Mouse (Mus musculus) heart, adult 2 months (tissue): ENCODE results near the gene Ralgapa1. TPM values are rescaled to one million over a fixed set of nuclear protein-coding genes. Genes with fewer than 3 reads are reported as not detected.

Experiments
- DNase-seq, 2 experiments: peaks; one replicate each; pipeline ENCODE4 v3.0.0; 2021
- H3K27ac ChIP-seq: fragments of 200-600 bp; 2 replicates; pipeline ENCODE4 v1.8.1; 2022
- H3K27me3 ChIP-seq: fragments of 200-500 bp; 2 replicates; pipeline ENCODE4 v1.6.1; 2012; ENCODE audit warnings: mild to moderate bottlenecking, low read length, inconsistent platforms, mixed read lengths; ENCODE audit not compliant: control insufficient read depth, insufficient read depth
- H3K36me3 ChIP-seq: fragments of 200-500 bp; 2 replicates; pipeline ENCODE4 v1.6.1; 2012; ENCODE audit warnings: low read length, inconsistent platforms; ENCODE audit not compliant: control insufficient read depth, insufficient read depth
- H3K4me1 ChIP-seq: fragments of 200-500 bp; 2 replicates; pipeline ENCODE4 v1.6.1; 2011; ENCODE audit warnings: low read length; ENCODE audit not compliant: control insufficient read depth, insufficient read depth
- H3K4me3 ChIP-seq: fragments of 200-600 bp; 2 replicates; pipeline ENCODE4 v1.8.1; 2022
- H3K79me2 ChIP-seq: fragments of 200-500 bp; replicated peaks from 2 replicates; pipeline ENCODE4 v1.6.1; 2012; ENCODE audit warnings: mild to moderate bottlenecking, inconsistent platforms, low read length, moderate library complexity, mixed read lengths; ENCODE audit not compliant: control insufficient read depth, insufficient read depth
- H3K9ac ChIP-seq: fragments of 200-500 bp; 2 replicates; pipeline ENCODE4 v1.6.1; 2012; ENCODE audit warnings: low read depth, mild to moderate bottlenecking, control low read depth, inconsistent platforms, low read length, mixed read lengths
- CTCF ChIP-seq: fragments of 200-600 bp; IDR thresholded peaks from 2 replicates; pipeline ENCODE4 v1.8.1; 2022; ENCODE audit warnings: antibody characterized with exemption, mild to moderate bottlenecking, moderate library complexity
- EP300 ChIP-seq: fragments of 200-500 bp; IDR thresholded peaks from 2 replicates; pipeline ENCODE4 v1.6.1; 2011; ENCODE audit warnings: low read depth, low read length, control low read depth; ENCODE audit not compliant: insufficient read depth
- POLR2A ChIP-seq: fragments of 200-500 bp; IDR thresholded peaks from 2 replicates; pipeline ENCODE4 v1.6.1; 2011; ENCODE audit warnings: mild to moderate bottlenecking, low read depth, low read length, control low read depth; ENCODE audit not compliant: insufficient read depth
- WGBS: fragments of 180-500 bp; shearing (Covaris S2); methylation state at CpG from one replicate; pipeline ENCODE4 v1.1.7; 2018; 5-methylcytosine and 5-hydroxymethylcytosine counted together
- intact Hi-C: fragments of 180-260 bp; cut with DNase I; formaldehyde crosslinking; loops from one replicate; pipeline ENCODE4 v1.15.1; 2025
- polyA plus RNA-seq: library from polyadenylated mRNA; depleted of rRNA; stranded (reverse); fragments of >200 nt; gene quantifications from 2 replicates; pipeline ENCODE4 v1.2.3, GENCODE M21; 2012
- total RNA-seq, 2 experiments: library from RNA; stranded (reverse); gene quantifications; 2 replicates each; pipeline ENCODE4 v1.2.3; 2021

The Ralgapa1 gene
- total and polyA plus RNA-seq, 3 experiments, result 38.8 to 57.0 (median 55.9) TPM

DNA sequence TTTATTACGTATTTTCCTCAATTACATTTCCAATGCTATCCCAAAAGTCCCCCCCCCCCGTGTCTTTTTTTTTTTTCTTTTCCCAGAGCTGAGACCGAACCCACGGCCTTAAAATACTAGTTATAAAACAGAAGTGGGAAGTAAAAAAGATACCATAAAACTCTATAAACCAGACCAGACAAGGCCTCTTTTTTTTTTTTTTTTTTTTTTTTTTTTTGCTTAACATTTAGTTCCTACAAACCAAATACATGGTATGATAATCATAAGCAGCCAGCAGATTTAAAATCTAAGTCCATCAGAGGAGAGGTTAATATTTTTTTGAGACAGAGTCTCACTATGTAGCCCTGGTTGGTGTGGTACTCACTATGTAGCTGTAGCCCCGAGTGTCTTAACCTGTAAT is 4.5 kb downstream of the Ralgapa1 start:
- 86% methylated on average over 5 of the region's 5 CpGs for WGBS
- DNase-seq, result no peak
- H3K9ac ChIP-seq, result no peak overlapping the region
- peaks cover 31% of the 10 kb centered on the region for H3K36me3 ChIP-seq
- H3K27me3 ChIP-seq, result no peaks in the 10 kb centered on the region
- H3K79me2 ChIP-seq, result peaks cover 7% of the 10 kb centered on the region; the same call in 1 of the 2 replicates
- TF ChIP-seq EP300 (no peak), POLR2A (no peak), CTCF (no peak)
- H3K4me3 ChIP-seq, result no peak overlapping the region
- H3K4me1 ChIP-seq, result peaks cover 7% of the 10 kb centered on the region
- no peak overlapping the region for H3K27ac ChIP-seq
- intact Hi-C loops, result no loop called here

DNA sequence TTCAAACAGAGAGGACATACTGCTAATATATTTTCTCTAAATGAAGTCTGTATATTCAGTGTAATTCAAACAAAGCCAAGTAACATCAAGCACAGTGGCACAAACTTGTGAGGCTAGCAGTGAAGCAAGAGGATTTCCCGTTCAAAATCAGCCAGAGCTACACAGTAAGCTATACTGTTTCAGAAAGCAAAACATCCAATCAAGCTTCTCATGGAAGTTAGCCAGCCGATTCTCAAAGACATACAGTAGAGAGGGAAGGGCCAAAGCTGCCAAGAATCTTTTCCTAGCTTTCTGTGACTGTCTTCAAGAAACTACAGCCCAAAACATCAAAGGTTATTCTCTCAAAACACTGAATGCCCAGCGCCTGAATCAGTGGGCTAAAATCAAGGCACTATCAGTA is 15.9 kb downstream of the Ralgapa1 start:
- no peak for DNase-seq
- Histone ChIP-seq H3K79me2 (peaks cover 3% of the 10 kb centered on the region), H3K4me3 (no peak overlapping the region), H3K9ac (no peak overlapping the region), H3K27ac (peak overlapping the region; percentile 44), H3K27me3 (no peaks in the 10 kb centered on the region), H3K4me1 (peaks cover 17% of the 10 kb centered on the region), H3K36me3 (peaks cover 15% of the 10 kb centered on the region)
- intact Hi-C loops, result no loop called here
- 25% methylated on average over 3 of the region's 3 CpGs for WGBS
- TF ChIP-seq CTCF (no peak), POLR2A (no peak), EP300 (no peak)

DNA sequence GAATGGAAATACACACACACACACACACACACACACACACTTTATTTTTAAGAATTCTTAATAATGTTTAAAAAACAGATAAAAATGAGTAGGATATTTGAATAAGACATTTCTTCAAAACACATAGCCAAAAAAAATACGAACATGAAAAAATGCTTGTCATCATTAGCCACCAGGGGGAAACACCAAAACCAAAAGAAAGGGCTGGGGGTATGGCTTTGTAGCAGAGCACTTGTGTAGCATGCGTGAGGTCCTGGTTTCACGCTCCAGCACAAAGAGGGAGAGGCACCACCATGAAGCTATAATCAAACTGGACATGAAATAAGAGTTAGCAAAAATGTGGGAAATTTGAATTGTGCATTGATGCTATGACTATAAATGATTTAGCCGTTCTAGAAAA is 19.8 kb downstream of the Ralgapa1 start:
- no peak overlapping the region for H3K27ac ChIP-seq
- intact Hi-C loops, result no loop called here
- WGBS, result 89% methylated on average over 4 of the region's 4 CpGs
- H3K4me3 ChIP-seq, result no peak overlapping the region
- H3K9ac ChIP-seq, result no peak overlapping the region
- no peaks in the 10 kb centered on the region for H3K27me3 ChIP-seq
- TF ChIP-seq EP300 (no peak), CTCF (peak; percentile 26; the same call in 1 of the 2 replicates)
- no peak for DNase-seq
- peaks cover 11% of the 10 kb centered on the region for H3K36me3 ChIP-seq
- peaks cover 14% of the 10 kb centered on the region for H3K4me1 ChIP-seq
- peaks cover 3% of the 10 kb centered on the region for H3K79me2 ChIP-seq

DNA sequence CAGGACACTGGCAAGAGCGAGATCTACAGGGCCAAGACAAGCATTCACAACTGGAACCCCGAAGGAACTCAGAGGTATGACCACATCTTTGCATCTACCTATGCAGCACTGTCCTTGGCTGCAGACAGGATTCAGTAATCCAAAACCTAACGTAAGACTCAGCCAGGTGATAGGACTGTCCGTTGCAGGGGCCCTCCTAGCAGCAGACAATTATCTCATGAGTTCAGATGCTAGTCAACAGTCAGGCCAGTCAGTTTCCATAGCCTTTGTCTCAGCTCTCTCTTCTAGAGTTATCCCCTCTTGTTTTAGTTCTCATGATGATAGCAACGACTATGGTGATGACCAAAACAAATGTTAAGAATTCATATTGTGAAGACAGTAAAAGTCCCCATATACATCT is 20.8 kb downstream of the Ralgapa1 start:
- peaks cover 5% of the 10 kb centered on the region; the same call in 1 of the 2 replicates for H3K79me2 ChIP-seq
- no peak for DNase-seq
- H3K4me1 ChIP-seq, result peaks cover 11% of the 10 kb centered on the region
- intact Hi-C loops, result no loop called here
- peaks cover 4% of the 10 kb centered on the region; the same call in 1 of the 2 replicates for H3K36me3 ChIP-seq
- no peak overlapping the region for H3K9ac ChIP-seq
- no peak for TF ChIP-seq CTCF
- no peak for TF ChIP-seq EP300
- TF ChIP-seq POLR2A, result no peak
- no peak overlapping the region for H3K4me3 ChIP-seq
- H3K27me3 ChIP-seq, result no peaks in the 10 kb centered on the region
- 65% methylated on average over 5 of the region's 5 CpGs for WGBS
- H3K27ac ChIP-seq, result peak overlapping the region; percentile 6

DNA sequence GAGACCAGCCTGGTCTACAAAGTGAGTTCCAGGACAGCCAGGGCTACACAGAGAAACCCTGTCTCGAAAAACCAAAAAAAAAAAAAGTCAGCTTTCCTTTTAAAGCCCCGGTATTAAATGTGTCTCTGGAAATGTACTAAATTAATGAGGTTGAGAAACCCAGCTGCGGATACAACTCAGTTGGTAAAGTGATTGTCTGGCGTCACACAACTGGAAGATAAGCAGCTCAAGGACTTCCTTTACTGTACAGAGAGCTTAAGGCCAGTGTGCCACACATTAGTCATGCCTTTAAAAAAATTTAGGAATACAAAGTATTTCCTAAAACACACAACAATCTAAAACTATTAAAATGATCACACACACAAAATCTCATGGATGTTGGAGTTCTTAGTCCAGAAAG is 22.2 kb downstream of the Ralgapa1 start:
- intact Hi-C loops, result no loop called here
- TF ChIP-seq CTCF (no peak), POLR2A (no peak), EP300 (no peak)
- DNase-seq, result no peak
- 42% methylated on average over 4 of the region's 4 CpGs for WGBS
- Histone ChIP-seq H3K4me3 (no peak overlapping the region), H3K27me3 (no peaks in the 10 kb centered on the region), H3K36me3 (peaks cover 2% of the 10 kb centered on the region; the same call in 1 of the 2 replicates), H3K27ac (peak overlapping the region; percentile 6), H3K4me1 (peaks cover 11% of the 10 kb centered on the region), H3K79me2 (peaks cover 4% of the 10 kb centered on the region; the same call in 1 of the 2 replicates), H3K9ac (no peak overlapping the region)

DNA sequence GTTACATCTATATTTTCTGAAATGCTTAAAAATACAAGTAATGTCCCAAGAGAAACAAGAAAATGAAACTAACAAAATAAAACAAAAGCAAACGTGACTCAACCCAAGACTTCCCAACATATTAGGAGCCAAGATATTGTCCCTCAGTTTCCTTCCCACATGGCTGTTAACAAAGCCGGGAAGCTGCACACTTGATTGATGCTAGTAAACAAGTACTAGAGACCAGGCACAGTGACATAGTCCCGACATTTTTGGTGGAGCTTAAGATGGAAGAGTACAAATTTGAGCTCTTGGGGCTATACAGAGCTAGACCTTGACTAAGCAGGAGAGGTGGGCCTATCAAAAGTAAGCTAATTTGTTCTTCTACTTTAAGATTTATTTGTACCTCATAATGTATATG is 23.9 kb downstream of the Ralgapa1 start:
- H3K36me3 ChIP-seq, result no peaks in the 10 kb centered on the region; the same call in 1 of the 2 replicates
- 34% methylated on average over 3 of the region's 3 CpGs for WGBS
- peaks cover 9% of the 10 kb centered on the region for H3K4me1 ChIP-seq
- intact Hi-C loops, result loop anchor here (1.0 kb wide), 1 partner anchor 23 kb away; no protein-coding TSS in a partner anchor
- no peak overlapping the region for H3K9ac ChIP-seq
- TF ChIP-seq POLR2A, result peak; percentile 53; the same call in 1 of the 2 replicates
- no peak for TF ChIP-seq CTCF
- peak in 1 of 2 experiments; percentile 25 for DNase-seq
- H3K79me2 ChIP-seq, result 0 out of 2 replicates have a peak, but pooled peaks cover 2% of the 10 kb centered on the region
- no peak overlapping the region; the same call in 1 of the 2 replicates for H3K4me3 ChIP-seq
- no peaks in the 10 kb centered on the region for H3K27me3 ChIP-seq
- H3K27ac ChIP-seq, result peak overlapping the region; percentile 88
